Mouse (Mus musculus) ES-CJ7 (cell line): ENCODE results near the gene Col12a1.

Source experiments
- DNase-seq: peaks from one replicate; pipeline ENCODE4 v3.0.0; 2011; ENCODE audit warnings: low read depth, low spot score

Col12a1 gene

GRCm38 (mm10) chr9:79605722-79606121, 112.9 kb downstream of the Col12a1 start:
- DNase-seq, result no peak

GRCm38 (mm10) chr9:79604546-79604945, 114.1 kb downstream of the Col12a1 start:
- no peak for DNase-seq

GRCm38 (mm10) chr9:79603448-79603847, 115.2 kb downstream of the Col12a1 start:
- DNase-seq, result no peak

GRCm38 (mm10) chr9:79600237-79600570, 118.4 kb downstream of the Col12a1 start:
- DNase-seq, result no peak

- no peak for DNase-seq
Observed at GRCm38 (mm10) chr9:79599395-79600236, 119.0 kb downstream of the Col12a1 start.

- DNase-seq, result no peak
Observed at GRCm38 (mm10) chr9:79598578-79598977, 120.1 kb downstream of the Col12a1 start.

GRCm38 (mm10) chr9:79586415-79587195, 132.0 kb downstream of the Col12a1 start:
- DNase-seq, result no peak

- no peak for DNase-seq
Observed at GRCm38 (mm10) chr9:79566838-79567237, 151.8 kb downstream of the Col12a1 start.

- DNase-seq, result no peak
Observed at GRCm38 (mm10) chr9:79553297-79553696, 165.3 kb downstream of the Col12a1 start.
